Mouse (Mus musculus): ENCODE results near the gene Camk1d. TPM values are rescaled to one million over a fixed set of nuclear protein-coding genes. Genes with fewer than 3 reads are reported as not detected.

Gene Camk1d
- polyA plus RNA-seq (2015; fragmentation: Nextera tagmentation; extraction: Ambion mirVana): 2.6 and 3.8 TPM in 2 replicates

GRCm38 (mm10) chr2:5714211-5715053, at the start of gene Camk1d:
Gene Camk1d (minus strand): TSS chr2:5714515.

Other genes starting within 250 kb of the Camk1d start
- 32.6 and 38.0 TPM in 2 replicates for gene Nudt5, start 130.5 kb upstream of the Camk1d start, polyA plus RNA-seq (2015; fragmentation: Nextera tagmentation; extraction: Ambion mirVana)
- gene Cdc123, start 130.6 kb upstream of the Camk1d start, polyA plus RNA-seq (2015; fragmentation: Nextera tagmentation; extraction: Ambion mirVana): 139 and 163 TPM in 2 replicates
- gene Gm13199, start 148.4 kb upstream of the Camk1d start, polyA plus RNA-seq (2015; fragmentation: Nextera tagmentation; extraction: Ambion mirVana): 0.28 TPM in 1 of 2 replicates, not detected in the other
- 20.3 and 24.4 TPM in 2 replicates for gene Sec61a2, start 180.9 kb upstream of the Camk1d start, polyA plus RNA-seq (2015; fragmentation: Nextera tagmentation; extraction: Ambion mirVana)
- gene Dhtkd1, start 228.3 kb upstream of the Camk1d start, polyA plus RNA-seq (2015; fragmentation: Nextera tagmentation; extraction: Ambion mirVana): 0.53 and 0.54 TPM in 2 replicates
- gene Upf2, start 237.0 kb upstream of the Camk1d start, polyA plus RNA-seq (2015; fragmentation: Nextera tagmentation; extraction: Ambion mirVana): 4.4 and 5.6 TPM in 2 replicates

Measured in urinary bladder, postnatal 0 days (tissue).